Mouse (Mus musculus): ENCODE data around the gene Gpr84. TPM values are rescaled to one million over a fixed set of nuclear protein-coding genes. Genes with fewer than 3 reads are reported as not detected.

The Gpr84 gene
- 0.15 and 0.25 TPM in 2 replicates for polyA plus RNA-seq (2012; rRNA removed)

DNA sequence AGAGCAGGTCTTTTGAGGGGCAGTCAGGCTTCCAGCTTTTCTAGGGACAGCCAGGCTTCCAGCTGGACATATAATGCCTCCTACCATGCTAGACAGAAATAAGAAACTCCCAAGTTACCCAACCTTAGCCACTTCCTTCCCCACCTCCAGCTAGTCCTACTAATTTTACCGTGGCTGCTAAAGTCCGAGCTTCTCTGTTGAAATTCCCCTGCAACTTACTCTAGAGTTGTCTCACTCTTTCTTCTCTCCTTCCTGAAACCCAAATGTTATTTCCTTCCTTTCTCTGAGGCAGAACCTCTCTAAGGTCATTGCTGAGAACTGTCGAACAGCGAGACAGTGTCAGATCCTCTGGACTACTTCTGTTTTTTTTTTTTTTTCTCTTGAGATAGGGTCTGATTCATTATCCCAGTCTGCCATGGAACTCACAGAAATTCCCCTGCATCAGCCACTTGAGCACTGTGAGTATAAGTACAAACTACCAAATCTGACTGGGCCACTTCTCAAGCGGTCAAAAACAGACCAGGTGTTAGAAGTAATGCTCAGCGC, at the start of gene Gpr84:
Gene Gpr84 (minus strand): TSS at position 248 of the 546 bp plus-strand sequence.

DNA sequence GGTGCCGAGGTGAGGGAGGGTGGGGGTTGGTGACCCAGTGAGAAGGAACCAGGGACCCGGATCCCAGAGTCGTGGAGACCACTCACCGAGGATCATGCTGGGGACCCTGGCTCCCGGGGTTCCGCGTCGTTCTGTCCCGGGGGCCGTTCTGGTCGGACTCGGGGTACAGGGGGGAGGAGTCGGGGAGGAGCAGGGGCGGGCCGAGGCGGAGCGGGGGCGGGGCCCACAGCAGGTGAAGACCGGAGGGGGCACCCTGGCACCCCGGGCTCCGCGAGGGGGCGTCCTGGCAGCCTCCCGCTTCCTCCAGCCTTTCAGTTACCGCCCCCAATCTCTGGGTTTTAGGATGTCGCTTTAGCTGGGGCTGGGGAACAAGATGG, 29.5 kb upstream of the Gpr84 start, which contains the start of gene Zfp385a:
Gene Zfp385a (minus strand): TSS at position 133 of the 377 bp plus-strand sequence.

GRCm38 (mm10) chr15:103272419-103273279, 37.8 kb downstream of the Gpr84 start, which contains the start of gene Copz1:
Gene Copz1, plus strand, starts transcription at chr15:103272714.

Other genes with a start within 250 kb of the Gpr84 start
- 3.5 and 4.1 TPM in 2 replicates for gene Smug1, start 143.5 kb downstream of the Gpr84 start, polyA plus RNA-seq (2012; rRNA removed)
- 34.7 and 40.8 TPM in 2 replicates for gene Cbx5, start 70.8 kb downstream of the Gpr84 start, polyA plus RNA-seq (2012; rRNA removed)
- gene Hnrnpa1, start 70.2 kb downstream of the Gpr84 start, polyA plus RNA-seq (2012; rRNA removed): 633 and 636 TPM in 2 replicates
- gene Nfe2, start 52.2 kb downstream of the Gpr84 start, polyA plus RNA-seq (2012; rRNA removed): 139 and 191 TPM in 2 replicates
- gene Copz1, start 37.9 kb downstream of the Gpr84 start, polyA plus RNA-seq (2012; rRNA removed): 107 and 128 TPM in 2 replicates
- gene Zfp385a, start 29.5 kb upstream of the Gpr84 start, polyA plus RNA-seq (2012; rRNA removed): 3.9 and 5.4 TPM in 2 replicates
- 7.9 and 8.4 TPM in 2 replicates for gene Itga5, start 56.2 kb upstream of the Gpr84 start, polyA plus RNA-seq (2012; rRNA removed)
- not detected in 2 replicates for gene Gtsf1, start 119.9 kb upstream of the Gpr84 start, polyA plus RNA-seq (2012; rRNA removed)
- gene Gtsf2, start 137.9 kb upstream of the Gpr84 start, polyA plus RNA-seq (2012; rRNA removed): not detected in 2 replicates
- gene Nckap1l, start 143.2 kb upstream of the Gpr84 start, polyA plus RNA-seq (2012; rRNA removed): 5.0 and 6.7 TPM in 2 replicates
- gene Pde1b, start 192.4 kb upstream of the Gpr84 start, polyA plus RNA-seq (2012; rRNA removed): 0.86 and 0.98 TPM in 2 replicates
- 0.03 and 0.05 TPM in 2 replicates for gene Ppp1r1a, start 227.4 kb upstream of the Gpr84 start, polyA plus RNA-seq (2012; rRNA removed)